Mouse (Mus musculus) lung, postnatal 0 days (tissue): Measurements from ENCODE around the gene Pcsk6.

Experiments used
- CTCF ChIP-seq: IDR thresholded peaks from 2 replicates; pipeline ENCODE4 v1.5.1; 2016; ENCODE audit warnings: antibody characterized with exemption, mild to moderate bottlenecking
- EP300 ChIP-seq: IDR thresholded peaks from 2 replicates; pipeline ENCODE4 v1.6.1; 2016; ENCODE audit warnings: antibody characterized with exemption, mild to moderate bottlenecking, control low read depth

- TF ChIP-seq CTCF (no peak), EP300 (no peak)
These were observed 139.7 kb downstream of the Pcsk6 start for GRCm38 (mm10) chr7:66001035-66001754.
